Mouse (Mus musculus) megakaryocyte, embryonic 14.5 days (primary cell): ENCODE data around the gene Crygn.

Experiments used
- FLI1 ChIP-seq: IDR thresholded peaks from 2 replicates; pipeline ENCODE4 v1.6.1; 2012; ENCODE audit warnings: low read length, inconsistent platforms, mixed read lengths
- GATA1 ChIP-seq: IDR thresholded peaks from 3 replicates; pipeline ENCODE4 v1.6.1; 2012; ENCODE audit warnings: mixed read lengths, low read length, inconsistent platforms, borderline replicate concordance

DNA sequence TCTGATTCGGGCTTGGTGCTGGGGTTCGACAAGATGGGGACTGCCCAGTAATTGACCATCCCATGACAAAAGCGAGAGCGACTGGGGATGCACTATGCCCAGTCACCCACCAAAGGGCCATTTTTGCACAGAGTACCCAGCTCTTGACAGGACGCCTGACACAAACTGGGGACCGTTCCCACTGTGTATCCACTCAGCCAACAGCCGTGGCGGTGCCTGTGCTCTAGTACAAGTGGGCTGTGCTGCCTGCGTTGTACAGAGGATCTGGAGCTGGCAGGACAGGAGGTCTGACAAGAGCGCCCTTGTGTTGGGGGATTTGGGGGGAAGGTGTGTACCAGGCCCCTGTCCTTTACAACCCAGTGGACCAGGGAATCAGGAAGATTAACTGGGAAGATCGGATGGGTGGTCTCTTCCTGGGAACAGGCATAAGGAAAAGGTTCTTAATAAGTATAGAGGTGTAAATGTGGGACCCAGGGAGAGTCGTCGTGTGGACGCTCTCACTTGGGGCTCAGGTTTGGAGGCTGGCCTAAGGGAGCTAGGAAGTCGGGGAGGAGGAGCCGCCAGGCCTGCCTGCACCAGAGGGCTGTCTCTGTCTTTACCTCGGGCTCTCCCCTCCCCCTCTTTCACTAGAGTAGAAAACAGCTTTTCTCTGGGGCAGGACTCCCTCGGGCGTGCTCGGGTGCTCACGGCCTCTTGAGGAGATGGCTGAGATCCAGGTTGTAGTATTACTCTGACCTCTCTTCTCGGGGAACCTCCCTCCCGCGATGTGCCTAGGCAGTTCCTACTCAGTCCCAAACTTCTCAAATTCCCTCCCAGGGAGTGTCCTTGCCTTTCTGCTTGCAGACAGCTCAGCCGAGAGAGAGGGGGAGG lies 6.3 kb downstream of the Crygn start:
- no peak for TF ChIP-seq GATA1
- no peak for TF ChIP-seq FLI1
